Mouse (Mus musculus) cortical plate, adult 2 months (tissue): ENCODE results near the gene Ythdf1. TPM values are rescaled to one million over a fixed set of nuclear protein-coding genes. Genes with fewer than 3 reads are reported as not detected.

ENCODE experiments used
- H3K27ac ChIP-seq: fragments of 200-500 bp; 2 replicates; pipeline ENCODE4 v1.5.1; 2012; ENCODE audit warnings: low read length, control low read depth, inconsistent platforms; ENCODE audit not compliant: insufficient read depth
- H3K4me1 ChIP-seq: fragments of 200-500 bp; 2 replicates; pipeline ENCODE4 v1.6.1; 2011; ENCODE audit warnings: low read length; ENCODE audit not compliant: control insufficient read depth, insufficient read depth
- H3K4me3 ChIP-seq: fragments of 200-500 bp; 2 replicates; pipeline ENCODE4 v1.5.1; 2011; ENCODE audit warnings: mild to moderate bottlenecking, low read length, control low read depth; ENCODE audit not compliant: insufficient read depth
- CTCF ChIP-seq: fragments of 200-500 bp; IDR thresholded peaks from 2 replicates; pipeline ENCODE4 v1.5.1; 2011; ENCODE audit warnings: mild to moderate bottlenecking, control low read depth, low read length; ENCODE audit not compliant: insufficient read depth; ENCODE audit errors: extremely low read depth
- POLR2A ChIP-seq: fragments of 200-500 bp; IDR thresholded peaks from 2 replicates; pipeline ENCODE4 v1.6.1; 2011; ENCODE audit warnings: mild to moderate bottlenecking, low read length, control low read depth; ENCODE audit not compliant: insufficient read depth; ENCODE audit errors: extremely low read depth
- polyA plus RNA-seq: library from polyadenylated mRNA; depleted of rRNA; stranded (reverse); fragments of >200 nt; gene quantifications from 2 replicates; pipeline ENCODE4 v1.2.3, GENCODE M21; 2012

Ythdf1 gene
- polyA plus RNA-seq, 1 experiment = 49.1 TPM

- Histone ChIP-seq H3K4me3 (peak overlapping the region; percentile 96), H3K27ac (no peak overlapping the region), H3K4me1 (0 out of 2 replicates have a peak, but pooled peaks cover 5% of the 10 kb centered on the region)
- no peak for TF ChIP-seq POLR2A
- TF ChIP-seq CTCF = no peak
Measured at GRCm38 (mm10) chr2:180919913-180920809, 588 bp downstream of the Ythdf1 start.

GRCm38 (mm10) chr2:180915886-180916433 is 4.8 kb downstream of the Ythdf1 start:
- no peak overlapping the region for H3K4me3 ChIP-seq
- peaks cover 7% of the 10 kb centered on the region for H3K4me1 ChIP-seq
- H3K27ac ChIP-seq = no peak overlapping the region
- TF ChIP-seq POLR2A = no peak
- no peak for TF ChIP-seq CTCF

- no peak overlapping the region for H3K4me3 ChIP-seq
- no peak overlapping the region for H3K27ac ChIP-seq
- TF ChIP-seq POLR2A (no peak), CTCF (no peak)
- H3K4me1 ChIP-seq = peaks cover 12% of the 10 kb centered on the region
Measured at GRCm38 (mm10) chr2:180910928-180911327, 9.8 kb downstream of the Ythdf1 start.

- Histone ChIP-seq H3K4me1 (peaks cover 15% of the 10 kb centered on the region), H3K27ac (no peak overlapping the region)
- TF ChIP-seq CTCF (no peak), POLR2A (no peak)
Measured at GRCm38 (mm10) chr2:180905556-180906221, 15.1 kb downstream of the Ythdf1 start.

GRCm38 (mm10) chr2:180904435-180905208 is 16.1 kb downstream of the Ythdf1 start:
- H3K27ac ChIP-seq = no peak overlapping the region
- no peak overlapping the region for H3K4me3 ChIP-seq
- TF ChIP-seq POLR2A = no peak
- no peak for TF ChIP-seq CTCF

More at GRCm38 (mm10) chr2:180905556-180906221, 15.1 kb downstream of the Ythdf1 start:
- H3K4me3 ChIP-seq = no peak overlapping the region

GRCm38 (mm10) chr2:180902086-180902485 is 18.7 kb downstream of the Ythdf1 start:
- Histone ChIP-seq H3K4me3 (no peak overlapping the region), H3K27ac (no peak overlapping the region), H3K4me1 (peaks cover 11% of the 10 kb centered on the region)
- TF ChIP-seq POLR2A (no peak), CTCF (peak; percentile 47; the same call in 1 of the 2 replicates)

More at GRCm38 (mm10) chr2:180904435-180905208, 16.1 kb downstream of the Ythdf1 start:
- H3K4me1 ChIP-seq = peaks cover 10% of the 10 kb centered on the region

GRCm38 (mm10) chr2:180897857-180898256 is 22.9 kb downstream of the Ythdf1 start:
- TF ChIP-seq POLR2A (no peak; the same call in 1 of the 2 replicates), CTCF (no peak)
- Histone ChIP-seq H3K4me1 (peaks cover 6% of the 10 kb centered on the region), H3K27ac (no peak overlapping the region), H3K4me3 (no peak overlapping the region)

- TF ChIP-seq POLR2A (peak; percentile 48; the same call in 1 of the 2 replicates), CTCF (no peak)
- H3K4me1 ChIP-seq = peaks cover 4% of the 10 kb centered on the region
- H3K4me3 ChIP-seq = no peak overlapping the region
- 0 out of 2 replicates have a peak overlapping the region, but pooled peaks have one; percentile 6 for H3K27ac ChIP-seq
Measured at GRCm38 (mm10) chr2:180896819-180897625, 23.7 kb downstream of the Ythdf1 start.
